Mouse (Mus musculus): Measurements from ENCODE around the gene Mcu. TPM values are rescaled to one million over a fixed set of nuclear protein-coding genes. Genes with fewer than 3 reads are reported as not detected.
A peak's percentile ranks its signal among the peaks of the same experiment; 100 is the strongest.

The Mcu gene
- total RNA-seq, 2 experiments from 2014 or later, result 48.7 to 50.2 TPM

GRCm38 (mm10) chr10:59568665-59569480 lies 47.6 kb downstream of the Mcu start:
- DNase-seq, result no peak

DNA sequence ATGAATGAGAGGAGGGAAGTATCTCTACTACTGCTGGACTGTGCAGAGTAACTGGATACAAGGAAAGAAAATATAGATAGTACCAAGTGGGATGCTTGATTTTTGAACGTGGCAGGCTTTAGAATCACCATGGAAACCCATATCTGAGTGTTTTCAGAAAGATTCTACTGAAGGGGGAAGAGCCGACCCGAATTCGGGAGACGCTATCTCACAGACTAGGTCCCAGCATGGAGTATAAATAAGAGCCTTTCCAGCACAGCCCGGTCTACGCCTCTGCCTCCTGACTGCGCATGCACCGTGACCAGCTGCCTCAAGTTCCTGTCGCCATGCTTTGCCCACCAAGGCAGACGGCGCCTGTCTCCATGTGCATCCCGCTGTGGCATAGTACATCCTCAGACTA lies 49.5 kb downstream of the Mcu start:
- no peak for DNase-seq

GRCm38 (mm10) chr10:59565995-59566410 lies 50.5 kb downstream of the Mcu start:
- no peak for DNase-seq

GRCm38 (mm10) chr10:59564551-59564950 lies 51.9 kb downstream of the Mcu start:
- DNase-seq, result no peak

- no peak for DNase-seq
These were observed 54.0 kb downstream of the Mcu start for GRCm38 (mm10) chr10:59562511-59562910.

GRCm38 (mm10) chr10:59560126-59560525 lies 56.4 kb downstream of the Mcu start:
- DNase-seq, result no peak

GRCm38 (mm10) chr10:59558602-59559001 lies 57.9 kb downstream of the Mcu start:
- DNase-seq, result no peak

DNA sequence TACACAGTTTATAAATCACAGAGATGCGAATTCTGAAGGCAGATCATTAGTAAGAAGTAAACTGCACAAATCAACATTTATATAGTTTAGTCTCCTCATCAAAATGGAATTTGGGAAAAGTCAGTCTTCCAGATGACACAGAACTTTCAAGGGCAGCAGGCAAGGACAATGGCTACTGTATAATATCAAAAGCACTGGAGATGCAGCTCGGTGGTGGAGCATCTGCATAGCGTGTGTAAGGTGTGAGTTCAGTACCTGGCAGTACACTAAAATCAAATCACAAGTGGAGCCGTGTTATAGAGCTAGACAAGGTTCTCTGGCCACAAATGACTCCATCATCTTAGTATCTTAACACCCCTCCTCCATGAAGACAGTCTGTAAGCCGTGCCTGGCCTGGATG lies 58.3 kb downstream of the Mcu start:
- DNase-seq, result no peak

DNA sequence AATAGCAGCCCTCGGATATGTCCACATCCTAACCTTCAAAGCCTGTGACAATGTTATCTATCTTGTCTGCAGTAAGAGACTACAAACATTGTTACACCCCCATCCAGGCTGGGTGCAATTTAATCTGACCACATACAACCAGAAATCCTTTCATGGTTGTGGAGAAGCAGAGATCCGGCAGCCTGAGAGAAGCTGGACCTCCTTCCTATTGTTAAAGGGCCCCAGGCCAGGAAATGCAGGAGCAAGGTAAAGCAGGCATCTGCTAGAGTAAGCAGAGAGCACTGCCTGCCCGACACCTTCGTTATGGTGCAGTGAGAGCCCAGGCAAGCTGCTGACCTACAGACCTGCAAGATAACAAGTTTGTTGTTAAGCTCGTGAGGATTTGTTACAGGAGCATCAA lies 60.0 kb downstream of the Mcu start:
- DNase-seq, result no peak

- no peak for DNase-seq
These were observed 62.2 kb downstream of the Mcu start for GRCm38 (mm10) chr10:59554243-59554642.

GRCm38 (mm10) chr10:59552456-59552855 lies 64.0 kb downstream of the Mcu start:
- DNase-seq, result no peak

DNA sequence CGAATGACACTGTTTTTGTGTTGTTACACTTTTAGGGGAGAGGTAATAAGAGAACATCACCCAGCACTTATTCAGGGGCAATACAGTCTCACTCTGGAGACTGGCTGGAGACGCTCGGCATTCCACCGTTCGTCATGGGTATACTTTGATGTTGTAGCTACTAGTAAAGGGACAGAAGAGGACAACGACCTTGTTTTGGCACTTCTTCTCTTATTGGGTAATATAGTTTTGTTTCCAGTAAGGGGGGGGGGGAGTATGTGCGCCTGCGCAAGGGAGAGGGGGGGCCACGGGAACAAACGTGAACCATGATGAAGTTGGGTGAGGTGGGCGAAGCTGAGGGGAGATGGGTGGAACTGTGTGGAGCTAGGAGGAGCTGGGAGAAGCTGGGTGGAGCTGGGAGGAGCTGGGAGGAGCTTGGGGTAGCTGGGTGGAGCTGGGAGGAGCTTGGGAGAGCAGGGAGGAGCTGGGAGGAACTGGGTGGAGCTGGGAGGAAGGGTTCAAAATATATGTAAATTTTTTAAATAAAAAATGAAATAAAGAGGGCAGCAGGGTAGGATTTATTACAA lies 67.6 kb downstream of the Mcu start:
- DNase-seq, result no peak

DNA sequence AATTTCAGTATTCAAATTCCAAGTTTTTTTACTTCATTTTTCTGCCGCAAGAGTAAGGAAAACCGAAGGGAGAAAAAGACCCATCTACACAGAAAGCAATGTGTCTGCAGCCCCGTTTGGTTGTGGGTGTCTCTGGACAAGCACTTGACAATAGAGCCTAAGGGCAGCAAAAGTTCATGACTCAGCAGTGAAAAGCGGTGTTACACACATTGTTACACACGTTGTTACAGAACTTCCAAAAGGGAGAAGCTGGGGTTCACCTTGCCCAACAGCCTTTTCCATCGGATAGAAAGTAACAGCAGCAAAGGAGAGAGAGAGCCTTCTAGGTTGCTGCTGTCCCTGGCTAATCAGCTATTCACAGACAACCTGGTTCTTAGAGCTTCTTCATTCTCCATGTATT lies 68.3 kb downstream of the Mcu start:
- no peak for DNase-seq

DNA sequence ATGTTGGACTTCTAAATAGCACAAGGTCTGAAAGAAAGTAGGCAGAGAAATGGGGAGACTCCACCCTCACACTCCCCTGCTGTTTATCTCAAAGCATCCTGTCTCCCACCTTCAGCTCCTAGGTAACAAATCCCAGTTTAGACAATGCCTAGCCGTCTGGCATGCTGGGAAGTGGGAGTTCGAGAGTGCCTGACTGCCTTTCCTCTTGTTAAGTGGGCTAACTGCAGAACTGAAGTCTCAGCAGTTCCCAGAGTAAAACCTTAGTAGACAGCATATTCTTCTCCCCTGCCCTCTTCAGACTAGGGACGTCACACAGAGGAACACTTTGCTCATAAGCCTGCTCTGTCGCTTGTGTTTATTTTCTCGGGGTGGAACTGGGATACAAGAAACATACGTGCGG lies 69.1 kb downstream of the Mcu start:
- no peak for DNase-seq

- DNase-seq, result no peak
These were observed 71.3 kb downstream of the Mcu start for GRCm38 (mm10) chr10:59545169-59545568.

- DNase-seq, result no peak
These were observed 73.1 kb downstream of the Mcu start for GRCm38 (mm10) chr10:59543351-59543750.

DNA sequence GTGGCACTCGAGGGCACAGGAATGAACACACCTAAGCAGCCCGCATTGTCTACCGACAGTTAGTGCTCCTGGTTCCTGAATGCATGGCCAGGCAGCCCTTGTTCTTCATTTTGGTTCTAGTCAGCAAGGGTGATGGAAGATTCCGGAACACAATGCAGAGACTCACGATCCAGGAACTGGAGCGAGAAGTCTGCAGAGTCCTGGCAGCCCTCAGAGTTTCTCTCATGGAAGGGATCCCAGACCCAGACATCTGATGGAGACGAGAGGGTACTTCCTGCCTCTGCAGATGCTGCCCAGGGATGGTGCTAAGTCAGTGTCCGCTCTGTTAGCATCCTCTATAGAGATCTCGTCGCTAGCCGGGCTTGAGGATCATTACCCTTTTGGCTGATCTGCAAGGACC lies 75.0 kb downstream of the Mcu start:
- no peak for DNase-seq

DNA sequence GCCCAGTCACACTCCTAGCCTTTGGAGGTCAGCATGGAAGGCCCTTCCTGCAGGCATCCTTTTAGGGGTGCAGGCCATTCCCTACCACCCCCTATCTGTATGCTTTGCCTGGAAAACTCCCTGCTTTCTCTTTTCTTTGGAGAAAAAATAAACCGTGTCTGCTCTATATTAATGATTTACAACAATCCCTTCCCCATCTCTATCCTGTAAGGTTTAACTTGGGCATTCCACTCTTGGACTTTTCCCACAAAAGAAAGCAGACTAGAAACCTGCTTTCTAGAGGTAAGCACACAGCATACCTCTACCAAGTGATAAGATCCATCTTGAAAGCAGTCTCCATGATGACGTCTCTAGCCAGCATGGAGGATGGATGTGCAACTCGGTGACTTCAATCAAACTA lies 75.9 kb downstream of the Mcu start:
- DNase-seq, result no peak

- no peak for DNase-seq
These were observed 76.4 kb downstream of the Mcu start for GRCm38 (mm10) chr10:59540081-59540480.

DNA sequence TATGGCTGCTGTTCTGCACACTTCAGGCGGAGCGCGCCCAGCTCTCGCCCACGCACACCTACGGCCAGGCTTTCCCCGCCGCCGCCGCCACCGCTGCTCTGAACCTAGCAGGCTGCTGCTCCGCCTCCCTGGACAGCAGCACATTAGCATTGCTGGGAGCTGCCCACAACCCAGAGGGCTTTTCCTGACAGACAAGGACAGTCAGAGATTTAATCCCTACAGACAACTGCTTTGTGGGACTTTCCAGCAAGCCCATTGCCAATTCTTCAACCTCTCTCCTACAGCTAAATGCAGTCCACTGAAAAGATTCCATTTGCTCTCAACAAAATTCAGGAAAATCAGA lies 77.0 kb downstream of the Mcu start:
- DNase-seq, result peak; percentile 47 to 52

- no peak for DNase-seq
These were observed 77.5 kb downstream of the Mcu start for GRCm38 (mm10) chr10:59538767-59539532.

DNA sequence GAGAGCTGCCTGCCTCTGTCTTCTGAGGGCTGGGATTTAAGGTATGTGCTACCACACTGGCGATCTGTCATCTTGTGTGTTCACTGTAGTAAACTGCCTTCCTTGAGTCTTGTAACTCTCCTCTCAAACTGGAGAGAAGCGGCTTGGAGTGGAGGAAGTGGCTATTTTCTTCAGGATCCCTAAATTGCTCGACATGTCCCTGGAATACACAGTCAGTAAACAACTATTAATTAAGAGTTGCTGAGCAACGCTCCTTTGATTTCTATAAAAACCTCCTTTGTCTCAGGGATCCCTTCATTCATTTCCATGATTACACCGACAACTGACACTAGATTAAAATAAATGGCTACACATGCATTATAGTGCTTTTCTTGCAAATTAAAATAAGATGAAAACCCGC lies 78.4 kb downstream of the Mcu start:
- DNase-seq, result no peak

GRCm38 (mm10) chr10:59537579-59537978 lies 78.9 kb downstream of the Mcu start:
- no peak for DNase-seq

GRCm38 (mm10) chr10:59532256-59532655 lies 84.2 kb downstream of the Mcu start:
- DNase-seq, result no peak

Measured in layer of hippocampus, postnatal 36 days (tissue).